Mouse (Mus musculus) c-Kit-positive CD71-positive TER-119-positive erythroid progenitor cells, embryonic 14.5 days (primary cell): Measurements from ENCODE around the gene Hspb2.
A peak's percentile ranks its signal among the peaks of the same experiment; 100 is the strongest.

ENCODE experiments used
- DNase-seq: peaks from one replicate; pipeline ENCODE4 v3.0.0-alpha.2; 2013; ENCODE audit warnings: low spot score

Gene Hspb2

DNA sequence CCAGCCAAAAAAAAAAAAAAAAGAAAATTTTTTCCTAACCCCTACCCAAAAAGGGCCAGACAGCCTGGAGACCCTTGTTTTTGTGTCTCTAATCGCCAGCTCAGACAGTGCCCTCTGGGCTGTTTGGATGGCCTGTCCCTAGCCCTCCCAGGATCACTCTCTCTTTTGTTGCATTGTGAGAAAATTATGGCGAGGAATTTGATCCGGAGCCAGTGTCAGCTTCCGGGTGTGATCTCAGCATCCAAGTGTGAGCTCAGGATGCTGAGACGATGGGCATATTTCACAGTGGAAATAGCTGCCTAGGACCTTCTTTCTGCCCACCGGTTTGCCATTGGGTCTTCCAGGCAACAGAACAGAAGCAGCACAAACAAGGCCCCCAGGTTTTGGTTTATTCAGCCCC is 1.4 kb downstream of the Hspb2 start:
- DNase-seq, result no peak

DNA sequence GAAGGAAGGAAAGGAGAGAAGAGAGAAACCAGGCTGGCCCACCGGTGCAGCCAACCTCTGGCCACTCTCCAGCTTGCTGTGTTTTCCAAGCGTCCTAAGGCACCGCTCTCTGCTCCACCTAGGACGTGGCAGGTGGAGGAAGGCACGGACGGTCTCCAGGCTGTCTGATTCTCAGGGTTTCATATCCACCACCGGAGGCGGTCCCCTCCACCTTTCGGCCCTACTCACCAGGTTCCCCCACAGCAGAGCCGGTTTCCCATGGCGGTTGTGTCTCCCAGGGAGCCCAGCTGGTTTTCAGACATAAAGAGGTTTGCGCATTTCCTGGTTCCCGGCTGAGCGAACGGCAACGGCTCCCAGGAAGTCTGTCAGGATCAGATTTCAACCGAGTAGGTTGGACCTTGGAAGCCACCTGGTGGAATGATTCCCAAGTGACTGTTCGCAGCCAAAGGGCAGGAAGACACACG is 5.9 kb downstream of the Hspb2 start, which contains the start of gene 2310030G06Rik:
Gene 2310030G06Rik (minus strand): TSS at position 323 of the 464 bp plus-strand sequence.
- DNase-seq, result no peak

DNA sequence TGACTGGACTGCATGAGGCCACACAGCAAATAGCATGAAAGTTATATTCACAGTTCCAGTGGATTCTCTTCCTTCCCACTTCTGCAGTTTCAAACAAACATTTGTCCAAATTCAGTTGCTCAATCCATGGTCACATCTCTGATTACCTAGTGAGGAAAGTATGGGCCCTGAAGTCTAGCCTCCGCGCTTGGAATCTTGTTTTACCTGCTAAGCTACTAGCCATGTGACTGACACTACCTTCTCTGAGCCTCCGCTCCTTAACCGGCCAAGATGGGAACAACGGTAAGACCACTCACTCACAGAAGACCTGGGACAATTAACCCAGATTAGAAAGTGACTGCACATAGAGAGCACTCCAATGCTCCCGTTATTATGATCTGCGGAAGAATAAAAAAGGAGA is 6.3 kb downstream of the Hspb2 start:
- DNase-seq, result no peak

DNA sequence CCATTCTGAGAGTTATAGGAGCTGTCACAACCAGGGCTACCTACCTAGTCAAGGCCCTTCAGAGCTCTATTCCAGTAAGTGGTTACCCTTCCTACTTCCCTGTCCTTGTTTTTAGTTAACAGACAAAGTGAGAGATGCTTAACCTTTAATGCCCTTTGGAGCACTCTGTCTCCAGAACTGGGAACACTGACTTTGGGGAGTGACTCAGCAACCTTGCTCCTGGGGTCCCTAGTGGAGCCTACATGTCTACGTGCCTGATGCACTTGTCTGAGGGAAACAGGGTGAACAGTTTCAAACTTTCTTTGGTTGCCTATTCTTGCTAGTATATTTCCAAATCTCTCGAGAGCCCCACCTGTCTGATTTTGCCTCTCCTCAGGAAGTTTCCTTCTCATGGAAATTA is 9.4 kb downstream of the Hspb2 start:
- DNase-seq, result no peak

DNA sequence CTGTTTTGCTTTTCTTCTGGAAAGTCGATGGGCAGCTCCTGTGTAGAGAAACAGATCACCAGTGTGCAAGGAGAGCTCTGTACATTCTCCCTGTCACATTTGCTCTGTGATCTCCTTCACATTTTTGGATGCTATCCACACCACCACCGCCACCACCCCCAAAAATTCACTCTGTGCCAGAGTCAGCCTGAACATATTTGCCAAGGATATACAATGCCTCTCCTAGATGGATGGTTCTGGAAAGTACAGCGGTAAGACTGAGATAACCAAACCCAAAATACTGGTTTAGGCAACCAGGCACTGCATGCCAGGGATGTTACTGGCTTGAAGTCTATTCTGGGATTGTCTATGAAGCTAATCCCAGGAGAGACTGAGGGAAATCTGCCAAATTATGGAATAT is 9.9 kb downstream of the Hspb2 start:
- no peak for DNase-seq

DNA sequence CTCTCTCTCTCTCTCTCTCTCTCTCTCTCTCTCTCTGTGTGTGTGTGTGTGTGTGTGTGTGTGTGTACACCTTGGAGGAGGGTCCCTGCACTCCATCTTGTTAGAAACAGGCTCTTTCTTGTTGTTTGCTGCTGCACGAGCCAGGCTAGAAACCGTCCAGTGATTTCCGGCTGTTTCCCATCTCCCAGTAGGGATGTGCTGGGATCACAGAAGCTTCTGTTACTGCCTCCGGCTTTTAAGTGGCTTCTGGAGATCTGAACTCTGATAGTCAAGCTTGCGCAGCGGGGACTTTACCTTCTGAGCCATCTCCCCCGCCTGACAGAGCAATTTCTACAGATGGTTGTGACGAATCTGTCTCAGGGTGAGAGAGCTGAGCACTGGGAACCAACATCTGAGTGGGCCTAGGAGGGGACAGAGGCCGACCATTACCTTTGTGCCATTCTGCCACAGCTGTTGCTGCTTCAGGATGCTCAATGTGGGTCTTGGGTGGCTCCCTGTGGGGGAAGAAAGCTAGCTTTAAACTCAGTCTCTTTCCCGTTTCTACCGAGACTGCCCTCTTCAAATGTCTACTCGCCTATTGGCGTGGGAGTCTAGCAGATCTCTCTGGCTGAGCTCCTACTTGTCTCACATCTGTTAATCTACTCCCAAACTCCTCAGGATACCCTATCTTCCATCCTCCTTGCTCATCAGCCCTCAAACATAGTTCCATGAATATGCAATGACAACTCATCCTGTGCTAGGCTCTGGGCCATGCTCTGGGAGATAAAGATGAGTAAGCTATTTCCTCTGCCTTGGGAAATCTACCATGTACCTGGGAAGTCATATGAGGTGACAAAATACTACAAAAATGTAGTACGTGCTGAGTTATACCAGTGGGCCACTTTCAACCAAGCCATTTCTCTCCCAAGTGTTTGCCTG is 11.0 kb downstream of the Hspb2 start:
- no peak for DNase-seq

DNA sequence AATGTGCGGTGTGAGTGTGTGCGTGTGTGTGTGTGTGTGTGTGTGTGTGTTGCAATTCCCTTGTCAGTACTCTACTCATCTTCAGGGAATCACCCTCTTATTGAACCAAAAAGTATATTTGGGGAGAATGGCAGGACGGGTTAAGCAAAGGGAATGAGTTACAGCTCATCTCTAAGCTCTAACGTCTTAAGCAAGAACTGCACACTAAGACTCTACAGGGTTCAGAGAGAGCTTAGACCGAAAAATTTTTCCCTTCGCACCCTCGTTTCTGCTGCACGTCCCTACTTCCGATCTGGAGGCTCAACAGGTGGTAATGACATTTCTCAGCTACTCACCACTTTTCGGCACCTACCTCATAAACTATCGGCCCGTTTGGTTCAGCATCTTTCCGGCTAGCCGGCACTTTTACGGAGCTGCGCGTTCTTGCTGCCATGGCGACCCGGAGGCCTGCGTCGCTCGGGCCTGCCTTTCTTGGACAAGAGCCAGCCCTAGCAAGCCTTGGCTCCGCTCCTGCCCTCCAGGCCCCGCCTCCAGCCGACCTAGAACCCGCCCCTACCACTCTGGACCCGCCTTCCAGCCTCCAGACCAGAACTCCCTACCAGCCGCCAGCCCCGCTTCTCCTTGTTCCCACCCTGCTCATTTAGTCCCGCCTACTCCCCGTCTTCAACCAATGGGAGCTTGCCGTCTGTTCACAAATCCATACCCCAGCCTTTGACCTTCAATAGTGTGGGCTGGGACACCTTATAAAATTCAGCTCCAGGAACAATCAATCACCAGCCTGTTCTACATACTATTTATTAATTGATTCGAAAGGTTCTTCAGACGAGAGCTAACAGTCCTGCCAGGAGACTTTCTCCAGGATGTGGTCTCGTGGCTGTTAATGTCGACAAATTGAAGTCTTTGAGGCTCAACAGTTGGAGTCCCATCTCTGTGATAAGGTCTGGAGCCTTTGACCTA is 13.0 kb downstream of the Hspb2 start, which contains the start of gene Dixdc1:
Gene Dixdc1 (minus strand): TSS at position 604 of the 957 bp plus-strand sequence.
- DNase-seq, result peak; percentile 80

DNA sequence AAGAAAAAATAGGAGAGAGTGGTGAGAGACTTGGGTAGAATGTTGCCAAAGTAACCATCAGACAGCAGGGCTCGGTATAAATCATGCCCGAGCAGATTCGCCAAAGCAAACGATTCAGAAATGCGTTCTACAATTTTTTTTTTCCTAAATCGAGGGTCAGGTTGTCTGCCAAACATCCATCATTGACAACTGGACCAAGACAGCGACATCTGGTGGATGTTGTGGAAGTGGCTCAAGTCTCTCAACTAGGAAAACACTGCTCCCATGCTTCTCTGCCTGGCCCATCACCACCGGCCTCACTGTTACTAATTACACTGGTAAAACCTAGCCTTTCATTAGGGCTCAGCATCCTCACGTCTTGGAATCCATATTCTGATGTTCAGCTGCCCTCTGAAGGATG is 17.2 kb downstream of the Hspb2 start:
- peak; percentile 26 for DNase-seq

DNA sequence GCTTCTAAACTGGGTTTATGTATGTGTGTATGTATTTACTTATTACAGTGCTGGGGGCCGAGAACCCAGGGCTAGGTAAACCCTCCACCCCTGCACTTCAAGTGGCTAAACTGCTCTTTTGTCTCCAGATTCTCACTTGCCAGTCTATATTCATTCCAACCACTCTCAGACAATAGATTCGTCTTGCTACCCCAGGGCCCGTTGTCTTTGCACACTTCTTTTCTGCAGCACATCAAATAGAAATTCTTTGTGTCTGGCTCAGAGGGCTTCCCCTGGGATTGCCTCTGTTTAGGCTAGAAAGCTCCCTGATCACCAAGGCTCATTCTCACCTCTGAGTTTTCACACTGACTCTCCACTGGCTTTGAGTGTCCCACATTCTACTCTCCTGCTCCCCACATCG is 19.6 kb downstream of the Hspb2 start:
- no peak for DNase-seq

DNA sequence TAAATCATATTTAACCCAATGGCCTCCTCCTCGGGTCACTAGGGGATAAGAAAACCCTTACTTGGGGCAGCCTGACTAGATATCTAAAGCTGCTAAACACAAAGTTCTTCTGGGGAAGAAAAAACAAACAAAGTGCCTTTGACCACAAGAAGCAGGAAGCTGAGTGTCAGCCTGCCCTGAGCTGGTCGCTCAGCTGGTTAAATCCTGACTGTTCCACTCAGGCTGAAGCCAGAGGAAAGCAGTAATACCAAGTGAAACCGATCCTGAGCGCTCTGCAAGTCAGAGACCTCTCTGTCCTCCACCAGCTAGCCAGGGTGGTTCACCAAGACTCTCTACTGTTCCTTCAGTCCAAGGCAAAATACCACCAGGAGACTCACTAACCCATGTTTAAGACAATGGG is 22.6 kb downstream of the Hspb2 start:
- DNase-seq, result no peak

DNA sequence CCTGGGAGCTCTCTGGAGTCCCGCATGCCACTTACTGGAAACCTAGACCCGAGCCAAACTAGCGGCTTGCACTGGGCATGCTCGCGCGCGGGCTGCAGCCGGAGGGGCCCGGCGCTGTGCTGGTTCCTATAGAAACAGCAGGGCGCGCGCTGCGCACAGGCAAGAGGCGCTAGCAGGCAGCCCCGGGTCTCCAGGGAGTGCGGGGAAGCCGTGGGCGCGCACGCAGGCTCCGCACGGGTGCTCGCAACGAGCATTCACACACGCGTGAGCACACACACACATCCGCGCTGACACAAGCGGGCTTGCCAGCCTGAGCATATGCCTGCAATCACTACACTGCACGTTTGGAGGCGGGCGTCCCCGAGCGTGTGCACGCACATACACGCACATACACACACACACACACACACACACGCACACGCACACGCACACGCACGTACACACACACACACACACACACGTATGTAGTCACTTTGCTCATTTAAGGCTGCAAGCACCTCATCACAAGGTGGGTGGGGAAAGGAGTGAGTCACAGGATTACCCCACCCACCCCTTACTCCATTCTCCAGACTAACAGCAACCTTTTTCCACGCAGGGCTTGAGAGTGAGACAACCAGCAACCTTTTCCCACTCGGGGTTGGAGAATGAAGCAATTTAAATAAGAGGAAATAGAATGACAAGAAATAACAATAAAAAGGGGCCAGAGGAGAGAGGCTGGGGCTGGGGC is 24.1 kb downstream of the Hspb2 start:
- no peak for DNase-seq

DNA sequence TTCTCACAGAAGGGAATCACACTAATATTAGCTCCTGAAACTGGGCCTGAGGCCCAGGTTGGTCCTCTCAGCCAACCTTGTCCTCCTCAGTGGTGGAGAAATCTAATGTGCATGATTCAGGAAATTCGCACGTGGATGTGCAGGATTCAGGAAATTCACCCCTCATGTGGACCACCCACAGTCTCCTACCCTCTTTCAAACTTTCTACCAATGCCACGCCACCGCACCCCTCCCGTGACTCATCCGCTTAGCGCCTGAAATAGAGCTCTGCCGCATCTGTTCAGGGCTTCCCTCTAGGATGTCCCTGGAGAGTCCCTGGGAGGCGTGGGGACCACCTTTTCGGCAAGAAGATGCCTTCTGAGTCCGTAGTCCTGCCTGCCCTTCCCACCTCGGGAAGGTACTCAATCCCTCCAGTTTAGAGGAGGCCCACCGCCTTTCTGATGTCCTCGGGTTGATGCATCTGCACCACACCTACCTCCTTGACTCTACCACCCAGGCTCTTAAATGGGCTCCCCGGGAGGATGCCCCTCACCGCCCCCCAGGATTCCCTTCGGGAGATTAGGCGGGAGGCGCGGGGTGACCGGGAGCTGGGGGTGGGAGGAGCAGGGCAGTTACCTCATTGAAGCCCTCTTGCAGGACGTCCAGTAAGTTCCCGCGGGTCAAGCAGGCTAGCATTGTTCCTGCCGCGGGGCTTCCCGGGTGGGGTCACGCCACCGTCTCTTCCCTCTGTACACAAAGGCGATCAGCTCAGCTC is 24.8 kb downstream of the Hspb2 start:
- no peak for DNase-seq

DNA sequence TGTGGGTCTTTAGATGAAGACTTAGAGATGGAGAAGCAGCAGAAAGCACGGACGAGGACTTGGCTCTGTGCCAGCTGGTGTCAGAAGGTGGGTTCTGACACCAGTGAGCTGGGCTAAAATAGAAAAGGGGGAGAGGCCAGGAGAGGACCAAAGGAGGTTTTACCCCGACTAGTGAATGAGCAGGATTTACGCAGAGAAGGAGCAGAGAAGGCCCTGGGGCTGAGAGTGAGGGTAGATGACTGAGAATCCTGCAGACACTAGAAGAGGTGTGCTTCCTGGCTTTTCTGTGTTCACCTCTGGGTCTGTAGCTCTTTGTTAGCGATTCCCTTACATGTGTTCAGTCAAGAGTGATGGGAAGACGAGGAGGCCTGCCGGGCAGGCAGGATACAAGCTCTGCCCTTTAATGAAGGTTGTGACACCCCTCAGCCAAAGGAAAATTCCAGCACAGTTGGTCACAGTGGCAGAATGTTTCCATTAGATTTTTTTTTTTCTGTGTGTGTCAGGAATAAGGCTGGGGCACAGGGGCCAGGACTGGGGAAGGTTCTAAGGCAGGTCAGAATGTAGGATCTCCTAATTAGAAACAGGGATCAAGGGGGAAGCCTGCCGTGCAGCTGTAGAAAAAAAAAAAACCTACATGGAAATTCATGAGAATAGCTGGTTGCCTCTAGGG is 26.1 kb downstream of the Hspb2 start:
- DNase-seq, result no peak

DNA sequence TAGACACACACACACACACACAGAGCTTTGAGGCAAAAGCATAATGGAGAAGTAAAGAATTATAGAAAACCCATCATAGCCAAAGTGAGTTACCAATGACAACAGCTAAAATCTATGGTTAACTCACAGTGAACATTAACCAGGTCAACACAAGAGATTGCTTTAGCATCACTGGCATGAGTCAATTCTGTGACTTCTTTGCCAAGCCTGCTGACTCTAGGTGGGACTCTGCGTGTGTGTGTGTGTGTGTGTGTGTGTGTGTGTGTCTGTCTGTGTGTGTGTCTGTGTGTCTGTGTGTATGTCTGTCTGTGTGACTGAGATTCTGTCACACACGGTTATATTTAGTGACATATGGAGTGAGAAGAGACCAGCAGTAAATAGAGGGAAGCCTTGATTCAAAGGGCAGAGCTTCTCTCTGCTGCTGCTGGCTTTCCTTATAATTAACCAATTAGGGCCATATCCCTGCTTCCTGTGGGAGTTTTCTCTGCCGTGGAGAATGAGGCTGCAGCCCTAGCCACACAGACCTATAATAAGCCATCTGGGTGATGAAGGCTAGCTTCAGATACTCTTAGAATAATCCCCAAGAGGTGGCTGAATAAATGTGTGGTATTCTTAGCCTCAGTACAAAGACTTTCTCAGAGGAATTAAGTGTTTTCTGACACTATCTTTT is 27.4 kb downstream of the Hspb2 start:
- DNase-seq, result no peak

DNA sequence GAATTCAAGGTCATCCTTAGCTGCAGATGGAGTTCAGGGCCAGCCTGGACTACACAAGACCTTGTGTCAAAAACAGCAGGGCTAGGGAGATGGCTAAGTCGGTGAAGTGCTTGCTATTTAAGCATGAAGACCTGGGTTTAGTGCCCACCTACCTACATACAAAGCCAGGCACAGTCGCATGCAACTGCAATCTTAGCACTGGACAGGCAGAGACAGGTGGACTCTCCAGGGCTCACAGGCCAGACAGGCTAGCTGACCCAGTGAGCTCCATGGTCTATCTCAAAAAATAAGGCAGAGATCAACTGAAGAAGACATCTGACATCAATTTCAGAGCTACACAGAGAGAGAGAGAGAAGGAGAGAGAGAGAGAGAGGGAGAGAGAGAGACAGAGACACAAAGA is 28.0 kb downstream of the Hspb2 start:
- DNase-seq, result no peak

DNA sequence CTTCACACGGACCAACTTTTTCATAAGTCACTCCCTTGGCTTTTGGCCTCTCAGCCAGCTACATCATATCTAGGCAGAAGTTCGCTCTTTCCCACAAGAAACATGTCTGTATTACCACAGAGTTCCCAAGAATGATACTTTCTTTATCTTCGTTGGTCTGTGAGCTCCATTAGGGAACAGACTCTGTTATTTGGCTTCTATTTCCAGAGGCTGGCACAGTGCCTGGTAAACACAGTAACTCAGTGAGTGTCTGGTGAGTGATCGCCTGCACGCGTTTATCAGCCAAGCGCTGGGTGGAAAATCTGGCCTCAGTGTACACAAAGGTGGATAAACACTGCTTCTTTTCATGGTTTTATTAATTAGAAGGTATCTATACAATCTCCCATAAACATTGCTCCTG is 28.7 kb downstream of the Hspb2 start:
- no peak for DNase-seq

DNA sequence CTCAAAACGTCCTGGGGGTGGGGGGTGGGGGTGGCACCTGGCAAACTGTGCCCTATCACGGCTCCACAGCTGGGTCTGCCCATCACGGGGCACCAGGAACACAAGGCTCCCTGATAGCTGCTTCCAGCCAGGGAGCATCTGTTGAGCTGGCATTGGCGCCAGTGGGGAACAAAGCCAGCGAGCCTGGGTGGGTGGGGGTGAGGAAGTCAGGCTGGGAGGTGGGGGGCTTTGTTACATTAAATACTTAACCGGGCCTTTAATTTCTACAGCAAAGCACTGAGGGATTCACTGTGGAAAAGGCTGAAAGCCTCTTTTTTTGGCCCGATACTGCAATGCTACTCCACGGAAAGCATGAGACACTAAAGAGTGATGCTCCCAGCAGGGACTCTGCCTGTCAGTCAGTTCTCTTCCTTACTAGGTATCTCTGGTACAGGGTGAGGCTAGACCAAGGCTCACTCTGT is 29.7 kb downstream of the Hspb2 start:
- no peak for DNase-seq

DNA sequence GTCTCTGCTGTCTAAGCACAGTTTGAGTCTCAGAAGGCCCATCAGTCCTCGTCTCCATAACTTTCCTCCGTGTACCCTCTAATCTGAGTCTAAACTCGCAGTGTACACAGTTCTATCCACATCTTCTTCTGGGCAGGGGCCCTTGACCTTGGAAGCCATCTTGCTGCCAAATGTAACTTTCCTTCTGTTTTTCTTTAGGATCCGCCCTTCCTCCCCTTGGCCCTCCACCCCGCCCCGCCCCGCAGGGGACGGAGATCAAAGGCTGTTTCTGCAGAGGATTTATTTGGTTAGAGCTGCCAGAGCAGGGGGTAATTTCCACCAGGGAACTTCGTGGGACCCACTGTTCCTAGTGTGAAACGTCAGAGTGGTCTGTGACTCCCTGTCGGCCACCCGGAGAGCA is 31.1 kb downstream of the Hspb2 start:
- DNase-seq, result no peak

DNA sequence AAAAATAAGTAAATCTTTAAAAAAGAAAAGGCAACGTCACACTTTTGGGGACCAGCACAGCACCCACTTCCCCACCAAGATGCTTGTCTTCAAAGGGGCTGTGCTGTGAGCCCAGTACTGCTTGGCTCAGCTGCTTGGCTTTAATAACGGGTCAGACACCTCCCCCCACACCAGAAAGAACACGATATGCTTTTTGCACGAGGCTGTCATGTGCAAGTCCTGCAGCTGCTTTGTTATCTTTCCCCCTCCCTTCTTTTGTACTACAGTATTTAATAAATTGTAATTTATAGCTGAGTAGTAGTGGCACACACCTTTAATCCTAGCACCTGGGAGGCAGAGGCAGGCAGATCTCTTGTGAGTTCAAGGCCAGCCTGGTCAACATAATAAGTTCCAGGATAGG is 33.3 kb downstream of the Hspb2 start:
- DNase-seq, result no peak

DNA sequence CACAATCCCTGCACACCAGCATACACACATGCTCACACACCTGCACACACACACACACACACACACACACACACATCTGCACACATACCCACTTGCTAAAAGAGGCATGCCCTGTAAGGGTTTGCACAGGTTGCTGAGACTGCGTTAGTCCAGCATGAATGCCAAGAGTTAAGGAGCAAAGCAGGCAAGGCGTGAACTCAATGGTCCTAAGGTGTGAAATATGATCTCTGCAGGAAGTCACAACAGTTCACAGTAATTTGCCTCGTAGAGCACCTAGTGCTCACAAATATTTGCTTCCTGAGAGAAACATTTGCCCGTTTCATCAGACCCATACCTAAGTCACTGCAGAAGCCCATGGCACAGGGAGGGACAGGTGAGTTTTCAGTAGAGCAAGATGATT is 38.0 kb downstream of the Hspb2 start:
- no peak for DNase-seq
